Mouse (Mus musculus): ENCODE results near the gene Itih5.

Itih5 gene

DNA sequence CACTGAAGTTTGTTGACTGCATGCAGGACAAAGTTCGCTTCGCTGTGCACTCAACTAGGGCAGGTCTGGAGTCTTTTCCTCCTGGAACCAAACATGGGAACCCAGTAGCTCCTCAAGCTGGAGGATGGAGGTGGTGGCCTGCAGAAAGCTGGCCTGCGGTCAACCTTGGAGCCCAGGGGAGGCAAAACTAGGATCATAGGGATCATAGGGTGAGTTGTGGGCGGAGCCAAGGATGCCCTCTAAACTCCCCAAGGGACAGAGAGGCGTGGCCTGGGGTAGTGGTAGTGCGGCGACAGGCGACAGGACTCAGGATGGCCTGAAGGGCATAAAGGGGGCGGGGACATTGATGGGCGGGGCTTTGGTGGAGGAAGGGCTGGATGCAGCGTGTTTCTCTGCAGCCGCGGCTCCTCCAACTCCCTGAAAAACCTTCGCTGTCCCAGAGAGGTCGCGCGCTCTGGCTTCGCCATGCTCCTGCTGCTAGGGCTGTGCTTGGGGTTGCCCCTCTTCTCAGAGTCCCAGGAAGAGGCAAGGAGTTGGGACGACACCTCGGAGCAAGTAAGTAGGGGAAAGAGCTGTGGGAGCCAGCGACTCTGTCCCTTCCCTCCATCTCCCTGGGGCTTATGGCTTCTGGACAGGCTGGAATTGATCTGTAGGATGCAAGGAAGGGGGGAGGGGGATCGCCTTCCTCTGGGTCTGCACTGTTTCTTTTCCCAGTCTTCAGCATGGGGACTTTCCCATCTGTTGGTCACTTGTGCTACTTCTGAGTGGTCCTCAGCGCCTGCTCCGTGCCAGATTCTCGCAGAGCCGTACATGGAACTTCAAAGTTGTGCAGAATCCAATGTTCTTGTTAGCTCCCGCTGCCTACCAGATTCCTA, at the start of gene Itih5:
Gene Itih5 (plus strand): TSS at position 371 of the 875 bp plus-strand sequence.
- no peak for DNase-seq (ENCODE audit: low read depth, low spot score)

DNA sequence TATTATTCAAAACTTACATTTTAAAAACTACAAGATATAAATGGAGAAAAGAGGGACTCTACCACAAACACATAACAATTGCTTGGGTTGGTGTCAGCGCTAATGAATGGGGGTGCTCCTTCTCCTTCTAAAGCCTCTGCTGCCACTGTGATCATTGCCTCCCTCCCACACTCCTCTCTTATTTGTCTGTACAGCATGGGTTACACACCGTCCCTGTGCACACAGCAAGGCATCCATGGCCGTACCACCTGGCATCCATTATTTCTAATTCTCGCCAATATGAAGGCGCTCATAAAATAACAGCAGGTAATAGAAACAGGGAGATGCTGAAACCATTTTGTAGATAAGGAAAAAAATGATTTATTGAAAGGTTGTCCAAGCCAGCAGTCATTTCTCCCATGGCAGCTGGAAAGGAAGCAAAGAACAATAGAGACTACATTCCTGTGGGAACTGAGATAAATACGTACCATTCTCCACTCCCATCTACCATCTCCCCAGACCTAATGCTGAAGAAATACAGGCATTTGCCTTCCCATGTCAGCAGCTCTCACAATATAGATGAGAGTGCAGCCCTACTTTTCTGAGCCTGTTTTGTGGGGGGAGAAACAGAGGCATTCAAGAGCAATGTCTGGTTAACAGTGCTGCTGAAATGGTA, 44.7 kb upstream of the Itih5 start:
- no peak for DNase-seq (ENCODE audit: low read depth, low spot score)

DNA sequence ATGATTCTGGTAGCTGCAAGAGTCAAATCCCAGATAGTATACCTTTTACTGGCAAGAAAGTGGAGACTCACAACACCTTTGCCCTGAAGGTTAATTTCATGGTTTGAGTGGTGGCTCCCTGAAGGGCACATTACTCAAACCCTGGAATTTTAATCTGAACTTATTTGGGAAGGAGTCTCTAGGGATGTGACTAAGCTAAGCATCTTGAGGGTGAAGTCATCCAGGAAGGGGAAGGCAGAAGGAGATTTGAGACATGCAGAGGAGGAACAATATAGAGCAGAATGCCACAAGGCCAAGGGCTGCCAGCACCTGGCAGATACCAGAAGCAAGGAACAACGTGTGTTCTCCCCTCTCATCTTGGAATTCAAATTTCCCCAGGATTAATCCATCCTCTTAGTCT, 34.6 kb upstream of the Itih5 start:
- peak; percentile 79 for DNase-seq (ENCODE audit: low read depth, low spot score)

DNA sequence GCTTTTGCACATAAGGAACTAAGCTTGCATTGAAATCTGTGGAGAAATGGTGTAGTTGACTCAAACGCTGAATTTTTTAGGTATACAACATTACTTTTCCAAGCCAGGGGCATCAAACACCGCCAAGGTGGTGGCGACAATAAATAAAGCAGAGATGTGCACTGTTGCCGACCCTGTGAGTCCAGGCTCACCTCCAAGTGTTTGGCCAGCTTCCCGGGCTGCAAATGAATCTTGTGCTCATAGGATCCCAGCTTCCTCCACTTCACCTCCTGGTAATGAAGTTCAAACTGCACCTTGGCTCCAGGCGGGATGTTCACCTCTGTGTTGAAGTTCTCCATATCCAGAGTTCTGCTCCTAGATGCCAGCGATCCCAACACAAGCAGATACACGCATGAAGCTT, 34.1 kb upstream of the Itih5 start:
- peak; percentile 31 for DNase-seq (ENCODE audit: low read depth, low spot score)

DNA sequence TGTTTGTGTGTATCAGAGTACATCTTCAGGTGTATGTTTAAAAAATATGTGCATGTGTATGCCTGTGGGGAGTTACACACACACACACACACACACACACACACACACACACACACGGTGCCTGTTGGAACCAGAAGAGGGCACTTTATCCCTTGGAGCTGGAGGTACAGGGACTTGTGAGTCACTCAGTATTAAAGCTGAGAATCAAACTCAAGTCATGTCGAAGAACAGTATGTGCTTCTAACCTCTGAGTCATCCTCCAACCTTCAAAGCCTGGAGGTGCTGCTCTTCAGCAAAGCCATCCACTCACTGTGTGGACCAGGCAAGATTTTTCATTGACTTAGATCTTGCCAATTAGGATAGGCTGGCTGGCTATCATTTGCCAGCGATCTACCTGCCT, 31.5 kb upstream of the Itih5 start:
- DNase-seq (ENCODE audit: low read depth, low spot score) = peak; percentile 76

DNA sequence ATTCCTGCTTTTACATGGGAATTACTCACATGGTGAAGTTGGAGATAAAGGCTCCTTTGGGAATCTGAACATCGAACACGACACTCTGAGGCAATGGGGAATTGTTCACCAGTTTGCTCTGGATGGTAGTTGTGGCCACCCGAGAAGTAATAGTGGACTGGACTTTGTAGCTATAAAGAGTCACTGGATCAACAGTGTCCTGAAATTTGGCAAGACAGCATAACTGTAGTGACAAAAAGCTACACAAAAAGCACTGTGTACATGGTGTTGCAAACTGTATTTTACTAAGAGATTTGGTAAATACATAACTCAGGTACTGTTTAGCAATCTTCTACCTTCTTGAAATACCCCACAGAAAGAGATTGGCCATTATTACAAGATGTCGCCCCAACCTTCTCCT, 27.2 kb upstream of the Itih5 start:
- no peak for DNase-seq (ENCODE audit: low read depth, low spot score)

DNA sequence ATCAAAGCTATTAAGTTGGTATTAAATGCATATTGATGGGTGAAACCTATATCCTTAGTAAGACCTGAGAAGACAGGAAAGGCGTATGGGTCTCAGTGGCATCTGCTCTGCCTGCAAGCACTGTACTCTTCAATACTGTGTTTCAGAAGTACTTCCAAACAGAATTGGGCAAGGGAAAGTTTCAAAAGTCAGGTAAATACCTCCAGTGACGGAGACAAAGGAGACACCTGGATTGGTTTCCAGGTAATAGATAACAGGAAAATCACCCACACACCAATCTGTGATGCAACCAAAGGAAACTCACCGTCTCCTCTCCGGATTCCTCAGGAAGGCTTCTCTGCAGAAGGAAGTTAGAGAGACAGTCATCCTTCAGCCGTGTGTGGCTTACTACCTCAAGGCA, 25.9 kb upstream of the Itih5 start:
- DNase-seq (ENCODE audit: low read depth, low spot score) = no peak

DNA sequence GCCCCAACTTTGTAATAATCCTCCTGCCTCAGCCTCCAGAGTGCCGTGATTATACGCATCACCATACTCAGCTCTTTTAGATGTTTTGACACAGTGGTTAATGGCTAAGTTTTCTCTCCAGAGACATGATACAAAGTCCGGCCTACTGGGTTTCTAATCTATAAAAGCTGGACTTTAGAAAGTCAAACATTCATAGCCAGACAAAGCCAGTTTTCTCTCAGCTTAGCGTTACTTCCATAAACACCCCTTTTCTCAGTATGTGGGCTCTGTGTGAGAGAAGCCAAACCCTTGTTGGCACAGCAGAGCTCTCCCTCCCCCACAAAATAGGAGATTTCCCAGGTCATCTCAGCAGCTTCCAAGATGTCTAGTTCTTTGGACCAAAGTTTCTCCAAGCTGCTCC, 24.8 kb upstream of the Itih5 start:
- no peak for DNase-seq (ENCODE audit: low read depth, low spot score)

DNA sequence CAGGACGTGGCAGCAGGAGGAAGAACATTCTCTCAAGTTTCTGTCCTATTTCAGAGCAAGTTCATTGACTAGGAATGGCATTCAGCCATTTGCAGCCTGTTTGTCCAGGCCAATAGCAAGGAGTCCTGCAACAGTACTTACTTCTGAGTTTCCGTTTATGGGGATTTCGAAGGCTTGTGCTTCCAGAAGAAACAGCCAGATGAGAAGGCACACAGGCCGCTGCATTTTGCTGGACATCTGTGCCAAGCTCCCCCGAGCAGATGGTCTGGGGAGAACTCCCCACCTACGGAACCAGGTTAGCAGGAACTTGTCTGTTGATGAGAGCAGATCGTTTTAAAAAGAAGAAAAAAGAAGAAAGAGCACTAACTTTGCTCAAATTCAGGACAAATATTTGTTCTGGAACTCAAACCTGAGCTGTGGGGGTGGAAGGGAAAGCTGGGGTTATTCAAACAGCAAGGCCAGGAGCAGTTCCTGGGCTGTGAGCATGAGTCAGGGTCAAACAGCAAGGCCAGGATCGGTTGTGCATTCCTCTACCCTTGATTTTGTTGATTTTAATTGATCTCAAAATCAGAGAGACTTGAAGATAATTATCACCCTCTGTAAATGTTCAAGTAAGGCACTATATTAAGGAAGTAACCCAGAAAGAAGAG, 22.9 kb upstream of the Itih5 start:
- peak; percentile 32 for DNase-seq (ENCODE audit: low read depth, low spot score)

DNA sequence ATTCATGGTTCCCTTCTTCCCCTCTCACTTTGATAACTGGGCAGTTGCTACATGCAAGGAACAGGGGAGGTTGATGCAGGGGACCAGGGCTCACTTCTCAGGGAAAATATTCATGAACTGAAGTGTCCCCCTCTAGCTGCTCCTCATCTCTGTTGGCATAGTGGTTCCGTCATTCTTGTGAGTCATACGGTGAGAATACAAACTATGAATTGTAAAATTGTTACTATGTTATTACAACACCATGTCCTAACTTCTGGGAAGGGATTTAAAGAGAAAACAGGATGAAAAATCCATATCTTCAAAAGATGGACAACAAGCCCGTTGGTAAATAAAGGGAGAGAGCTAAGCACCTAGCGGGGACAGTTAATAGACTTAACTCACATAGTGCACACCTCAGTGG, 22.1 kb upstream of the Itih5 start, which contains the start of gene Itih2:
Gene Itih2 (minus strand): TSS at position 101 of the 400 bp plus-strand sequence.
- DNase-seq (ENCODE audit: low read depth, low spot score) = peak; percentile 45

DNA sequence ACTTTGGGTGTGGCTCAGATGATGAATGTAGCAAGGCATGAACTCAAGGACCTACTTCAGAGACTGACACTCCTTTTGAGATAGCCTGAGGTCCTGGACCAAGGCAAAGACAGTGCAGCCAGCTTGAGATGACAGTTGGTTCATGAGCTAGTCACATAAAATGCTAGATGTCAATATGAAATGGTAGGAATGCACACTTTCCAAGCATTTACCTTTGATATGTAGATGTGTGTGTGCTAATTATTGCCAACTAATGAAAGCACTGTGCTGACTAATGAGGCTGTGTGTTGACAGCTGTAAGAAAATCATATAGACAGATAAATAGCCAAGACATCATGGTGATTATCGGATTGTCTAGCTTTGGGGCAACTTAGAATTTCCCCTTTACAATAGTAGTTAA, 21.2 kb upstream of the Itih5 start:
- DNase-seq (ENCODE audit: low read depth, low spot score) = no peak

DNA sequence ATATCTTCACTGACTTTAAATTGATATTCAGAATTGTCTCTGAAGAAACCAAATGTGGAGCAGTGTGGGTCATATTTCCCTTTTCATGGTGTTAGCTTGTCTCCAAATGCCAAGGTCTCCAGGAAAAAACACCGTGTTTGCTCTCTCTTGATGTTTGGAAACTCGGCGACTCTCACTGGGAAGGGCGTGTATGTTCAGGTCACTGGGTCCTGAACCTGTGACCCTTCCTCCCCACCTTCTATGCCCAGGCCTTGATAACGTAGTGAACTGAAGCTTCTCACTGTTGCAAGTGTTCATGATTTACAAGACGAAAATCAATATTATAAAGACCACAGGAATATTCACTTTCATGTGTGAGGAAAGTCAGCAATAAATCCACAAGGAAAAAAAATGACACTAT, 19.4 kb upstream of the Itih5 start:
- DNase-seq (ENCODE audit: low read depth, low spot score) = no peak

DNA sequence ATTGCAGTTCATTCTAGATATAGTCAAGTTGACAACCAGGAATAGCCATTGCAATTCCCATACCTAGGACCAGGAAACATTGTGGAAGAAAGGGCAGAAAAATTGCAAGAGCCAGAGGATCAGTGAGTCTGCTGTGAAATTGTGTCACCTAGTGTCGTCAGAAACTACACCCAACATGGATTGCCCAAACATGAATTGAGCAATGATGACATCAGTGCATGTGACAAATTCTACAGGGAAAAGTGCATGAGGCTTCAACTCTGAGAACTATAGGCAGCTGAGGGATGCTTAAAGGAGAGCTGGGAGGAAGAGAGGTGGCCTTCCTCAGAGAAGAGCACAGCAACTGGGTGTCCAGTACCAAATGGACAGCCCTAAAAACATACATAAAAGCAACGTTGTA, 16.1 kb upstream of the Itih5 start:
- DNase-seq (ENCODE audit: low read depth, low spot score) = no peak

DNA sequence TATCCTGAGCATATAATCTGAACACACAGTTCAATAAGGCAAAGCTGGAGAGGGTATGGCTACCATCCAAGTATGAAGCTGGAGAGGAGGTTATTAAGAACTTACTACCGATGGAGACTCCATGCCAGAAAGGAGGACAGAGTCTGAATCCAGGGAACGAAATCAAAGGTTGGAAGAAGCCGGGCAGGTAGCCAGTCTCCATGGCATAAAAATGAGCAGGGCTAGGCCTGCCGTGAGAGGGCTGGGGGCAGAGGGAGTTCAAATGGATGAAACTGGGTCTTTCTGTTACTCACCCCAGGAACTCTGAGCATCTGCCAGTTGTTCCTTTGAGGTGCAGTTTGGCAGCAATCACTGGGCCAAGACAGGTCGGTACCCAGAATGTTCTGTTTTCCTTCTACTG, 12.9 kb upstream of the Itih5 start:
- no peak for DNase-seq (ENCODE audit: low read depth, low spot score)

DNA sequence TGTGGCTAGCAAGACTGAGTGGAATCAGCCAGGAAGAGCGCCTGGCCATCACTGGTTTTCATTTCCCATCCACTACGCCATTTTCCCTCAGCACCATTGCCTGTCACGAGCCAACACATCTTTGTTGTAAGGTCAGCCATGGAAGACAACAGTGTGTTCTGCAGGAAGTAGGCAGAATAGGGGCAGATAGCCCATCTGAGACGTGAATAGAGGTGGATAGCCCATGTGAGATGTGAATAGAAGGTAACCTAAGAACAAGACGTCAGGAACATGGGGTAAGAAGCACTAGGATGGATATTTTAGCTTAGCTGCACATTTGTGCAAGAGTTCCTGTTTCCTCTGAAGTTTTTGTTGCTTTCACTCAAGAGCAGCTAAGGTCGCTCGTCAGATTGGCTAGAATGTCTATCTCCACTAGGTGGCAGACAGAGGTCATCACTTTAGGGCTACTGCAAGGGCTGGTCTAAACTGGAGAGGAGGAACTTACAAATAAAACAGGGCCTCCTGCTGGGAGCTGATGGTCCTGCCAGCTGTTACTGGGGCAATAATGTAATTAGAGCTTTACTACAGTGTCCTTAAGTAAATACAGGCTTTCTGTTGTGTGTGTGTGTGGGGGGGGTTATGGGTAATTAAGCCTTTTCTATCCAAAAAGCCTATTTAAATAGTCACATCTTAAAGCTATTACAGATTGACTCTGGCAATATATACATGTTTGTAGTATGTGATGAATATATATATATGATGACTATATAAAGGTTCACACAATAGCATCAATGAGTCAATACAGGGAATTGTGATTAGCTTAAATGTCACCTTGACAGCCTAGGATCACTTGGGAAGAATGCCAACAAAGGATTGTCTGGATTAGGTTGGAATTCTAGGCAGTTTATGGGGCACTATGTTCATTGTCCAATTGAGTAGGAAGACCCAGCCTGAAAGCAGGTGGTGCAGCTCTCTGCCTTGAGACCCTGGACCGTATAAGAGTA, 10.6 kb upstream of the Itih5 start:
- peak; percentile 89 for DNase-seq (ENCODE audit: low read depth, low spot score)

DNA sequence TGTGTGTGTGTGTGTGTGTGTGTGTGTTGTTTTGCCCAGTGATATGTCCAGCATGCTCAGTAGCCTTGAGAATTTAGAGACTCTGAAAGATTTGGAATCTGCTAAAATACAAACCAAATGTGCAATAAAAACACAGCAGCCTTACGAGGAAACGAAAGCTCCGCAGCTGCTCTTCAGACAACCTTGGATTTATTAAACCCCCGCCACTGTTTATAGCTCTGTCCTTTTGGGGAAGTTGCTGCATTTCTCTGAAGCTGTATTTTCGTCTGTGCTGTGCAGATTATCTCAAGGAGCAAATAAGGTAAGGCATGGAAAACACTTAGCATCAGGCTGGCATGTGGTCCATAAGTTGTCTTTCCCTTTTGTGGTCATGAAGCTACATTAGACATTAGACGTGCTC, 7.9 kb upstream of the Itih5 start:
- DNase-seq (ENCODE audit: low read depth, low spot score) = no peak

DNA sequence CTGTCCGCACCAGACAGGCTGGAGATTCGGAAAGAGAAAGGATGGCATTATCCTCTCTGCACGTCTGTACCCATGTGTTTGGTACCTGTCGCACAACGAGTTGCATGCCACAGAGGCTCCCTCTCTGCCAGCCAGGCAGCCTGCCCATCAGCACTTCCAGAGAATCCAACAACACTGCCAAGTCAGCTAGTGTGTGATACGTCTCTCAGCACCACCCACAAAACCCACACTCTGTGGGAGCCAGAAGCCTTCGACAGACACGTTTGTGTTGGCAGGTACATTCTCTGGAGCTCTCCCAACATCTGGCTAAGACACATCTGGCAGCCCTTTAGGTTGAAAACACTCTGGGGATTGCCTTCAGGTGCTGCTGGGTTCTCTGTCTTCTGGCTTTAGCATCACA, 6.2 kb upstream of the Itih5 start:
- DNase-seq (ENCODE audit: low read depth, low spot score) = no peak

DNA sequence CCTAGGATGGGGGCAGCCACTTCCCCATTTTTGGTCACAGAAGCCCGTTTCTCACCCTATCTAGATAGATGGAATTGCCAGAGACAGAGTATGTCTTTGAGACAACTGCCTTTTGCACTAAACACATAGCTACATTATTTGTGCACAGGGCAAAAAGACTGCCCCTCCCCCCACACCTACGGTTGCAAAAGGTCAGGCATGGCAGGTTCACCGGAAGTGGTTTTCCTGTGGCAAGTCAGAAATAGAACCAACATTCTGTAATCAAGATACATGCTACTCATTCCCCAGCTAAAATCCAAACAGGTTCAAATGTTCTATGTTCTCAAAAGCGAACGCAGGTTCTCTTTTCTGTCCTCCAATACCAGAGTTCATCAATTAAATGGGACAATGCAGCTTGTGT, 781 bp upstream of the Itih5 start:
- no peak for DNase-seq (ENCODE audit: low read depth, low spot score)

DNA sequence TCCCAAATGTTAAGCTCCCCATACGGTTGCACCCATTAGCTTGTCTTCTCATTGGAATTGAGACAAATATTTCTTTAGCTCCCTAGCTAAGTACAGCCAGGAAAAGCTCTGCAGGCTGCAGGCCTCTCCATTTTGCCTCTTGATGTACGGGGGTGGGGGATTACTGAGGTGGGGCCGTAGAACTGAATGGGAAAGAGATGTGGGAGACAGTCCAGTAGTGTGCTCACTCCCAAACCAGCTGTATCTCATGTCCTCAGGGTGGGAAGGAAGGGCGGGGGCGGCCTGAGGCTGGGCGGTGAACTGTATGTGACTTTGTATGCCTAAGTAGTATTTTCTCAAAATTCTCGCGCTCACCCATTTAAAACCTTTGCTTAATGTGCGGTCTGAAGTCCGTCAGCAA, 3.8 kb downstream of the Itih5 start:
- DNase-seq (ENCODE audit: low read depth, low spot score) = no peak

DNA sequence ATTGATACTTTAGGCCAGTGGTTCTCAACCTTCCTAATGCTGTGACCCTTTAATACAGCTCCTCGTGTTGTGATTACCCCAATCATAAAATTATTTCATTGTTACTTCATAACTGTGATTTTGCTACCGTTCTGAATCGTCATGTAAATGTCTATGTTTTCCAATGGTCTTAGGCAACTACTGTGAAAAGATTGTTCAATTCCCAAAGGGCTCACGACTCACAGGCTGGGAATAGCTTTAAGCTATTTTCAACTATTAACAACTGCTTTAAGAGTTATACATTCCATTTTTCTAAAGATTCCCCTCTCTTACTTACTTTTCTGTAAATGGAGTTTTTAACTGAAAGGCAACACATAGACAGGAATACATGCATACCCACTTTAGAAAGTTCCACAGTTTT, 8.6 kb downstream of the Itih5 start:
- peak; percentile 70 for DNase-seq (ENCODE audit: low read depth, low spot score)

DNA sequence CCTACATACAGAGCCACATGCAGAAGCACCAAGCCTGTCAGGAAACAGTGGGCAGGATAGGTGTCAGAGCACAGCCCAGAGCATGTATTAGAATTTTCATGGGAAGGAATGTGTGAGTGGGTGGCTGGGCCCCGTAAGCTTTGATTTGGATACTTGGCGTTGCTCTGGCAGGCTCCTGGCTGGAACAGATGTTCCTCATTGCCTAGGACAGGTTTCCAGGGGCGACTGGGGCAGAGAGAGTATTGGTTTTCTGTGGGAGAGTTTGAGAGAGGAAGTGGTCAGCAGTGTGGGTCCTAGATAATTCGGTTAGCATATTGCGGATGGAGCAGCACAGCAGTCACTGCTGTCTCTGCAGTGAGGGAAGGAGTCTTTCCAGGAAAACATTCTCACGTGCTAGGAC, 13.3 kb downstream of the Itih5 start:
- DNase-seq (ENCODE audit: low read depth, low spot score) = peak; percentile 59

Measured in 3T3-L1 (cell line).